8 mouse cellular contexts compared by ENCODE assay signal in genomic region chr11:3536082-3536481, GRCm38 (mm10). TPM values are rescaled to one million over a fixed set of nuclear protein-coding genes. Genes with fewer than 3 reads are reported as not detected.
DNase-seq lines count a peak whose midpoint lies in the region; ATAC-seq and TF ChIP-seq lines count a peak whose summit lies in the region.

No protein-coding gene starts in this region.

- DNase-seq in layer of hippocampus, adult 2 months (ENCODE audit: low spot score in 2 of 2): no peak
- no peak for DNase-seq in layer of hippocampus, adult 9-11 months
- no peak for DNase-seq in embryonic facial prominence, embryonic 14.5 days (ENCODE audit: low spot score)
- no peak for DNase-seq in intestine, embryonic 14.5 days (ENCODE audit: low spot score)
- no peak for DNase-seq in layer of hippocampus, postnatal 36 days
- DNase-seq in thymus, postnatal 14 days: no peak
- DNase-seq in thymus, postnatal 36 days: no peak

- peak overlapping the region; percentile 80 for H3K27ac ChIP-seq in layer of hippocampus, adult 2 months
- H3K27ac ChIP-seq in embryonic facial prominence, embryonic 14.5 days (replicated peaks; ENCODE audit: low read depth, low read length): peak overlapping the region; percentile 95
- H3K27ac ChIP-seq in intestine, embryonic 14.5 days (ENCODE audit: low read depth): peak overlapping the region; percentile 92
- H3K27ac ChIP-seq in midbrain, embryonic 16.5 days (ENCODE audit: low read length): peak overlapping the region; percentile 77

- 23% methylated on average over 5 of the region's 5 CpGs for WGBS in embryonic facial prominence, embryonic 14.5 days
- 32% methylated on average over 5 of the region's 5 CpGs for WGBS in intestine, embryonic 14.5 days
- 43% methylated on average over 5 of the region's 5 CpGs for WGBS in midbrain, embryonic 16.5 days

- no peak for ATAC-seq in embryonic facial prominence, embryonic 14.5 days (ENCODE audit: low read depth)
- no peak for ATAC-seq in intestine, embryonic 14.5 days (replicated peaks; ENCODE audit: low FRiP score, low TSS enrichment, low read depth)
- ATAC-seq in midbrain, embryonic 16.5 days: no peak

- H3K9ac ChIP-seq in embryonic facial prominence, embryonic 14.5 days (ENCODE audit: low read depth, low read length): peak overlapping the region; percentile 72
- peak overlapping the region; percentile 53 for H3K9ac ChIP-seq in intestine, embryonic 14.5 days (ENCODE audit: low read length)
- H3K9ac ChIP-seq in midbrain, embryonic 16.5 days (ENCODE audit: low read depth, low read length): peak overlapping the region; percentile 81

- no peaks in the 10 kb centered on the region for H3K27me3 ChIP-seq in embryonic facial prominence, embryonic 14.5 days (replicated peaks; ENCODE audit: control insufficient read depth, insufficient read depth, low read length)
- H3K27me3 ChIP-seq in intestine, embryonic 14.5 days (replicated peaks; ENCODE audit: control insufficient read depth, insufficient read depth, low read length): no peaks in the 10 kb centered on the region
- H3K27me3 ChIP-seq in midbrain, embryonic 16.5 days (ENCODE audit: control insufficient read depth, insufficient read depth, low read depth, low read length): no peaks in the 10 kb centered on the region

- TF ChIP-seq CTCF in layer of hippocampus, adult 2 months (conservative IDR thresholded peaks at IDR 0.05): no peak

- H3K36me3 ChIP-seq in embryonic facial prominence, embryonic 14.5 days (ENCODE audit: control insufficient read depth, insufficient read depth, low read length): peaks cover 29% of the 10 kb centered on the region
- peaks cover 40% of the 10 kb centered on the region for H3K36me3 ChIP-seq in intestine, embryonic 14.5 days (ENCODE audit: control insufficient read depth, insufficient read depth, low read length)
- H3K36me3 ChIP-seq in midbrain, embryonic 16.5 days (ENCODE audit: control insufficient read depth, insufficient read depth, low read length): no peaks in the 10 kb centered on the region

- H3K4me1 ChIP-seq in embryonic facial prominence, embryonic 14.5 days (ENCODE audit: control insufficient read depth, insufficient read depth, low read length): peaks cover 23% of the 10 kb centered on the region
- H3K4me1 ChIP-seq in intestine, embryonic 14.5 days (replicated peaks; ENCODE audit: control insufficient read depth, insufficient read depth, low read length): peaks cover 34% of the 10 kb centered on the region
- H3K4me1 ChIP-seq in midbrain, embryonic 16.5 days (ENCODE audit: control insufficient read depth, insufficient read depth, low read length): peaks cover 9% of the 10 kb centered on the region; the same call in 1 of the 2 replicates

- peak overlapping the region; percentile 68 for H3K4me2 ChIP-seq in embryonic facial prominence, embryonic 14.5 days (ENCODE audit: low read depth, low read length)
- peak overlapping the region; percentile 73 for H3K4me2 ChIP-seq in intestine, embryonic 14.5 days (ENCODE audit: low read length)
- peak overlapping the region; percentile 98 for H3K4me2 ChIP-seq in midbrain, embryonic 16.5 days (ENCODE audit: low read length)

- H3K9me3 ChIP-seq in embryonic facial prominence, embryonic 14.5 days (ENCODE audit: control insufficient read depth, low read length): no peaks in the 10 kb centered on the region
- no peaks in the 10 kb centered on the region for H3K9me3 ChIP-seq in intestine, embryonic 14.5 days (ENCODE audit: control insufficient read depth, low read length)
- no peaks in the 10 kb centered on the region for H3K9me3 ChIP-seq in midbrain, embryonic 16.5 days (replicated peaks; ENCODE audit: control insufficient read depth, low read length, poor library complexity, severe bottlenecking)

- H3K4me3 ChIP-seq in layer of hippocampus, adult 2 months: peak overlapping the region; percentile 68
- peak overlapping the region; percentile 43 for H3K4me3 ChIP-seq in embryonic facial prominence, embryonic 14.5 days (ENCODE audit: low read depth, low read length)
- peak overlapping the region; percentile 50 for H3K4me3 ChIP-seq in intestine, embryonic 14.5 days (ENCODE audit: low read depth, low read length)
- H3K4me3 ChIP-seq in midbrain, embryonic 16.5 days (ENCODE audit: low read depth, low read length): peak overlapping the region; percentile 60

RNA-seq across cellular contexts. Expression of gene Smtn, which starts 4.3 kb away (rescaled TPM):
- total RNA-seq in layer of hippocampus, adult 2 months (2021): 10 to 100 TPM in 1 of 2 experiments, 1 to 10 TPM in 1; 7.4 to 10.3 TPM
- 100 and 116 TPM in 2 replicates for polyA plus RNA-seq in embryonic facial prominence, embryonic 14.5 days (2014; fragmentation: Nextera tagmentation; extraction: Ambion mirVana)
- 87.0 and 88.2 TPM in 2 replicates for polyA plus RNA-seq in intestine, embryonic 14.5 days (2014; fragmentation: Nextera tagmentation; extraction: Ambion mirVana)
- polyA plus RNA-seq in midbrain, embryonic 16.5 days (2015; fragmentation: Nextera tagmentation; extraction: Ambion mirVana): 14.2 and 14.7 TPM in 2 replicates
- 10 to 100 TPM in 1 of 2 experiments, 1 to 10 TPM in 1; 7.0 to 11.8 TPM for total RNA-seq in layer of hippocampus, postnatal 36 days (2021)

RNA-seq across cellular contexts. Expression of gene Selenom, which starts 21.6 kb away (rescaled TPM):
- 100 to 1,000 TPM; 199 to 202 TPM for total RNA-seq in layer of hippocampus, adult 2 months (2021)
- polyA plus RNA-seq in embryonic facial prominence, embryonic 14.5 days (2014; fragmentation: Nextera tagmentation; extraction: Ambion mirVana): 204 and 215 TPM in 2 replicates
- 146 and 160 TPM in 2 replicates for polyA plus RNA-seq in intestine, embryonic 14.5 days (2014; fragmentation: Nextera tagmentation; extraction: Ambion mirVana)
- polyA plus RNA-seq in midbrain, embryonic 16.5 days (2015; fragmentation: Nextera tagmentation; extraction: Ambion mirVana): 87.5 and 129 TPM in 2 replicates
- 100 to 1,000 TPM; 187 to 193 TPM for total RNA-seq in layer of hippocampus, postnatal 36 days (2021)

RNA-seq across cellular contexts. Expression of gene Inpp5j, which starts 31.5 kb away (rescaled TPM):
- 10 to 100 TPM; 87.1 to 97.1 TPM for total RNA-seq in layer of hippocampus, adult 2 months (2021)
- polyA plus RNA-seq in embryonic facial prominence, embryonic 14.5 days (2014; fragmentation: Nextera tagmentation; extraction: Ambion mirVana): 0.81 and 1.0 TPM in 2 replicates
- 4.1 and 4.3 TPM in 2 replicates for polyA plus RNA-seq in intestine, embryonic 14.5 days (2014; fragmentation: Nextera tagmentation; extraction: Ambion mirVana)
- 8.3 and 10.3 TPM in 2 replicates for polyA plus RNA-seq in midbrain, embryonic 16.5 days (2015; fragmentation: Nextera tagmentation; extraction: Ambion mirVana)
- total RNA-seq in layer of hippocampus, postnatal 36 days (2021): 10 to 100 TPM; 73.7 to 95.8 TPM

RNA-seq across cellular contexts. Expression of gene Pla2g3, which starts 48.0 kb away (rescaled TPM):
- 1 to 10 TPM; 2.1 to 2.3 TPM for total RNA-seq in layer of hippocampus, adult 2 months (2021)
- 0.36 and 0.41 TPM in 2 replicates for polyA plus RNA-seq in embryonic facial prominence, embryonic 14.5 days (2014; fragmentation: Nextera tagmentation; extraction: Ambion mirVana)
- 0.61 and 0.75 TPM in 2 replicates for polyA plus RNA-seq in intestine, embryonic 14.5 days (2014; fragmentation: Nextera tagmentation; extraction: Ambion mirVana)
- 1.7 and 3.9 TPM in 2 replicates for polyA plus RNA-seq in midbrain, embryonic 16.5 days (2015; fragmentation: Nextera tagmentation; extraction: Ambion mirVana)
- 1 to 10 TPM; 1.4 to 2.5 TPM for total RNA-seq in layer of hippocampus, postnatal 36 days (2021)
